Mouse (Mus musculus) spleen, adult 2 months (tissue): ENCODE measurements around the gene Cited4. TPM values are rescaled to one million over a fixed set of nuclear protein-coding genes. Genes with fewer than 3 reads are reported as not detected.

Source experiments
- DNase-seq, 2 experiments: peaks; one replicate each; pipeline versions ENCODE4 v3.0.0 to v3.0.0-alpha.2; 2012 to 2021; ENCODE audit warnings: low spot score in 2 of 2, low read depth in 1 of 2
- H3K27ac ChIP-seq: fragments of 200-500 bp; 2 replicates; pipeline ENCODE4 v1.5.1; 2012; ENCODE audit warnings: low read length, inconsistent platforms; ENCODE audit not compliant: insufficient read depth
- H3K27me3 ChIP-seq: fragments of 200-500 bp; 2 replicates; pipeline ENCODE4 v1.6.1; 2012; ENCODE audit warnings: mild to moderate bottlenecking, moderate library complexity, low read length, inconsistent platforms; ENCODE audit not compliant: control insufficient read depth, insufficient read depth
- H3K36me3 ChIP-seq: fragments of 200-500 bp; 2 replicates; pipeline ENCODE4 v1.6.1; 2012; ENCODE audit warnings: mild to moderate bottlenecking, low read length, inconsistent platforms; ENCODE audit not compliant: control insufficient read depth, insufficient read depth
- H3K4me1 ChIP-seq: fragments of 200-500 bp; 2 replicates; pipeline ENCODE4 v1.6.1; 2011; ENCODE audit warnings: inconsistent platforms; ENCODE audit not compliant: control insufficient read depth, insufficient read depth, insufficient read length
- H3K4me3 ChIP-seq: fragments of 200-500 bp; 2 replicates; pipeline ENCODE4 v1.5.1; 2011; ENCODE audit warnings: mild to moderate bottlenecking, inconsistent platforms; ENCODE audit not compliant: insufficient read depth, insufficient read length; ENCODE audit errors: extremely low read depth
- CTCF ChIP-seq: fragments of 200-500 bp; IDR thresholded peaks from 2 replicates; pipeline ENCODE4 v1.5.1; 2011; ENCODE audit warnings: mild to moderate bottlenecking, inconsistent platforms; ENCODE audit not compliant: insufficient read depth, insufficient read length, insufficient replicate concordance; ENCODE audit errors: extremely low read depth
- POLR2A ChIP-seq: fragments of 200-500 bp; IDR thresholded peaks from 2 replicates; pipeline ENCODE4 v1.6.1; 2011; ENCODE audit warnings: low read depth, low read length, inconsistent platforms
- WGBS: fragments of 180-500 bp; shearing (Covaris S2); methylation state at CpG from one replicate; pipeline ENCODE4 v1.1.7; 2018; 5-methylcytosine and 5-hydroxymethylcytosine counted together
- polyA plus RNA-seq: library from polyadenylated mRNA; depleted of rRNA; stranded (reverse); fragments of >200 nt; gene quantifications from 2 replicates; pipeline ENCODE4 v1.2.3, GENCODE M21; 2012; rRNA removed

The Cited4 gene
- polyA plus RNA-seq, 1 experiment = 10.9 TPM

DNA sequence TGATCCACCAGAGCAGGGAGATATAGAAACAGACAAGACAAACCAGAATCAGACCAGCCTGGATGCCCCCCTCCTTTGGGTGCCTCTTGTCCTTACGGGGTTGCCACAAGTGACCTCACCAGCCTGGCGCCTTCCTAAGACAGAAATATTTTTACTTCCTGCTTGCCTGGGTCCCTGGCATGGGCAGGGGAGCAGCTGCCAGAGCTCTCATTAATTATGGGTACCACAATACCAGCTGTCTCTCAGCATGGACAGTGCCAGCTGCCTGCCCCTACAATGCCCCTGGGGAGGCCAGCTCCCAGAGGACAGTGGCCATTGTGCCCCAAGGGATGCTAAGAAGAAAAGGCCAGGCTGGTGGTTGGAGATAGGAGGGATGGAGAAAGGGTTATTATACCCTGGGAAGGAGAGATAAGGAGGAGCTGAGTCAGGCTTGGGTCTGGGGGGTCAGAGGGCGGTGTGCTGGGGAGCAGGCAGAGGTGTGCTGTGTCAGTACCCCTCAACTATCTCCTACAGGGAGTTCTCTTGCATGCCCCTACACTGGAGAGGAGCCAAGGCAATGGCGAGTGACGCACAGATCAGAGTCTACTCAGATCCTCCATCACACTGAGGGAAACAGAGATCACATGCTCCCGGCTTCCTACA is 47.6 kb downstream of the Cited4 start:
- Histone ChIP-seq H3K27me3 (no peaks in the 10 kb centered on the region), H3K4me3 (no peak overlapping the region), H3K4me1 (no peaks in the 10 kb centered on the region), H3K36me3 (no peaks in the 10 kb centered on the region), H3K27ac (no peak overlapping the region)
- TF ChIP-seq POLR2A (no peak), CTCF (no peak)
- WGBS = 54% methylated on average over 6 of the region's 6 CpGs
- DNase-seq = no peak

DNA sequence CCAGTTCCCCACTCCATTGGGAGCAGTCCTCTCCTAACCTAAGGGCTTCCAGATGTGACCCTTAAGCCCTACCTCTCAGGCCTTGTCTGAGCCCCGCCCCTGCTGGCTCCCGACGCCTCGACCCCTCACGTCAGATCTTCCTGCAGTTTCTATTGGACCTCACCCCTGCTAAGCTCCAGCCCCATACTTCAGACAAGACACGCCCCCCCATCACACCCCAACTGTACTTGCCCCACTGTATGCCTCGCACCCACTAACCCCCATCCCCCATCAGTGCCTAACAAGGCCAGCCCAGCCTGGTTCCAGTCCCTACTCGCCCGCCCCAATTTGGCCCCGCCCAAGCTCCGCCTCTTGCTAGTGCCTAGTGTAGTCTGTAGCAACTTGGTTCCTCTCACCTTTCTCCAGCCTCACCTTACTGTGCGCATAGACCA is 49.8 kb downstream of the Cited4 start:
- Histone ChIP-seq H3K4me1 (no peaks in the 10 kb centered on the region), H3K27me3 (no peaks in the 10 kb centered on the region), H3K27ac (no peak overlapping the region), H3K4me3 (peak overlapping the region; percentile 45; the same call in 1 of the 2 replicates), H3K36me3 (no peaks in the 10 kb centered on the region)
- WGBS = 6% methylated on average over 12 of the region's 12 CpGs
- TF ChIP-seq POLR2A (no peak), CTCF (no peak)
- peak in 1 of 2 experiments; percentile 20 for DNase-seq

DNA sequence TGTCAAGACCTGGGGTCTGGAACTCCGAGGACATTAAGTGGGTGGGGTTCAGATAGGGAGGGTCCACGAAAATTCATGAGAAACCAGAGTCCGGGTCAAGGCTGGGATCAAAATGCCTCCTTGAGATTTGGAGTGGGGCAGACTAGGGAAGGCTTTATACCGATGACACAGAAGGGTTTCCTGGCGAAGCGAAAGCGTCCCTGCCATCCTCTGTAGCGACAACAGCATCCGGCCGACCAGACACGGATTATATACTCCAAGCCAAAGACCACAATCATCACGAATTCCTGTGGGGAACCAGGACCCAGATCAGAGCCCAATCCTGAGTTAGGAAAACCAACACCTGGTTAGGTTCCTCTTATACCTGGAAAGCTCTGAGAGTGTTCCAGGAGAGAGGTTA is 50.4 kb downstream of the Cited4 start:
- no peak for TF ChIP-seq POLR2A
- no peak for TF ChIP-seq CTCF
- H3K27me3 ChIP-seq = no peaks in the 10 kb centered on the region

More for the DNA sequence above, 50.4 kb downstream of the Cited4 start:
- no peaks in the 10 kb centered on the region for H3K4me1 ChIP-seq
- H3K27ac ChIP-seq = no peak overlapping the region
- no peak overlapping the region for H3K4me3 ChIP-seq
- 20% methylated on average over 12 of the region's 12 CpGs for WGBS
- H3K36me3 ChIP-seq = no peaks in the 10 kb centered on the region
- DNase-seq = no peak

Other genes with a start within 250 kb of the Cited4 start
- 0.07 TPM in 1 of 2 replicates, not detected in the other for gene Slfnl1, start 134.3 kb upstream of the Cited4 start, polyA plus RNA-seq
- gene Ctps, start 96.3 kb upstream of the Cited4 start, polyA plus RNA-seq = 4.2 and 4.3 TPM in 2 replicates
- not detected in 2 replicates for gene Gm8439, start 77.8 kb upstream of the Cited4 start, polyA plus RNA-seq
- 0.65 and 0.98 TPM in 2 replicates for gene Kcnq4, start 82.0 kb downstream of the Cited4 start, polyA plus RNA-seq
- gene Nfyc, start 165.0 kb downstream of the Cited4 start, polyA plus RNA-seq = 105 and 161 TPM in 2 replicates
- gene Rims3, start 188.2 kb downstream of the Cited4 start, polyA plus RNA-seq = 6.2 and 8.7 TPM in 2 replicates